Mouse (Mus musculus) lung, adult 2 months (tissue): ENCODE measurements around the gene Nol4l.

Experiments
- CTCF ChIP-seq: fragments of 200-500 bp; IDR thresholded peaks from 2 replicates; pipeline ENCODE4 v1.5.1; 2011; ENCODE audit warnings: mild to moderate bottlenecking, low read length, control low read depth; ENCODE audit not compliant: insufficient read depth
- POLR2A ChIP-seq: fragments of 200-500 bp; IDR thresholded peaks from 2 replicates; pipeline ENCODE4 v1.6.1; 2011; ENCODE audit warnings: low read depth, mild to moderate bottlenecking, control low read depth, low read length, borderline replicate concordance; ENCODE audit errors: extremely low read depth

DNA sequence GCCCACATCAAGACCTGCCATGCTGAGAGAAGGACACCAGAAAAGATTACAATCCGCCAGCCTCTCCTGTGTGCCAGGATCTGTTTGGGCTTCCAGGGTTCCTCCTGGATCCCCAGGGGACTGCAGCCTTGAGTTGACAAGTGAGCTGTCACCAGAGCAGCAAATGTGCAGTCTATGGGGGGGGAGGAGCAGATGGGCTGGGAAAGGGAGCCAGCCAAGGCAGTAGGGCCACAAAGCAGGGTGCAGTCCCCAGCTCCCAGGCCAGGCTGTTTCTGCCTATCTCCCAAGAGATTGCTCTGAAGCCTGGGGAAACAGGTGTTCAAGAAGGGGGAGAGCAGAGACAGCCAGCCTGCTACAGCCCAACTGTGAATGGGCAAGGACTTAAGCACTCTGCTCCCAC is 111.4 kb downstream of the Nol4l start:
- TF ChIP-seq POLR2A (no peak), CTCF (no peak)
